Mouse (Mus musculus): ENCODE data around the gene Ifrd1.

DNA sequence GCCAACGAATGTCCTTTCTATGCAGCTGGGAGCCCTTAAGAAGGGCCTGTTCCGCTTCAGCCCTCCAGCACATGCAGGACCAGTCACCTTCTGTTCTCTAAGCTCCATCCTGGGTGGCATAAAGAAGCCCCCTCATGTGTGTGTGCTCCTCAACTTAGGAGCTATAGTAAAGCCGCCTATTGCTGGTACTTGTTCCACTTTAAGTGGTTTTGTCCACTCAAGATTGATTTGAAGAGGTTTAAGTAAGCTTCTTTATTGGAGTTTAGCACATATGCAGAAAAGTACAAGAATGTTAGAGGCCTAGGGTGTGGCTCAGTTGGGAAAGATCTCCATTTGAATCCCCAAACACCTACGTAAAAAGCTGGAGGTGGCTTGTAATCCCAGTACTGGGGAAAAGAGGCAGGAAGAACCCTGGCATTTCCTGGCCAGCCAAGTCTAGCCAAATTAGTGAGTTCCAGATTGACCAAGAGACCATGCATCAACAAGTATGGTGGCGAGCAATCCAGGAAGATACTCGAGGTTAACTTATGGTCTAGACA is 10.2 kb upstream of the Ifrd1 start:
- TF ChIP-seq POLR2A (IDR thresholded peaks at IDR 0.05; ENCODE audit: insufficient read length, low read depth) (no peak), MAX (IDR thresholded peaks at IDR 0.05; ENCODE audit: low read depth) (no peak), E2F4 (IDR thresholded peaks at IDR 0.05; ENCODE audit: insufficient read depth) (no peak)
